Mouse (Mus musculus): ENCODE results near the gene Rassf7. TPM values are rescaled to one million over a fixed set of nuclear protein-coding genes. Genes with fewer than 3 reads are reported as not detected.
"Not testable (repeated sequence)": the region's sequence is repeated elsewhere in the genome, so short reads cannot be mapped to it uniquely, and the experiment has no call there.

The Rassf7 gene
- polyA plus RNA-seq, 2 experiments from 2014 or later = 14.2 to 15.9 TPM

- no peak for ATAC-seq
Measured at GRCm38 (mm10) chr7:141227796-141228195, 12.1 kb downstream of the Rassf7 start.

GRCm38 (mm10) chr7:141228279-141229067 lies 12.8 kb downstream of the Rassf7 start, which contains the start of gene Phrf1:
Phrf1 (plus strand) TSS chr7:141228784.
- peak; percentile 95 for ATAC-seq

GRCm38 (mm10) chr7:141229702-141230101 lies 14.0 kb downstream of the Rassf7 start:
- ATAC-seq = no peak

GRCm38 (mm10) chr7:141230570-141230969 lies 14.9 kb downstream of the Rassf7 start:
- ATAC-seq = no peak

- no peak for ATAC-seq
Measured at GRCm38 (mm10) chr7:141231111-141231510, 15.5 kb downstream of the Rassf7 start.

GRCm38 (mm10) chr7:141231551-141231950 lies 15.9 kb downstream of the Rassf7 start:
- no peak for ATAC-seq

GRCm38 (mm10) chr7:141250486-141250885 lies 34.8 kb downstream of the Rassf7 start:
- not testable (repeated sequence) for ATAC-seq

GRCm38 (mm10) chr7:141256159-141256558 lies 40.5 kb downstream of the Rassf7 start:
- ATAC-seq = no peak

GRCm38 (mm10) chr7:141261480-141261879 lies 45.8 kb downstream of the Rassf7 start:
- no peak for ATAC-seq

GRCm38 (mm10) chr7:141263640-141264039 lies 48.0 kb downstream of the Rassf7 start:
- no peak for ATAC-seq

GRCm38 (mm10) chr7:141264041-141264700 lies 48.5 kb downstream of the Rassf7 start:
- ATAC-seq = no peak

- peak; percentile 61 for ATAC-seq
Measured at GRCm38 (mm10) chr7:141264761-141265410, 49.2 kb downstream of the Rassf7 start.

- ATAC-seq = peak; percentile 16
Measured at GRCm38 (mm10) chr7:141265411-141265738, 49.7 kb downstream of the Rassf7 start.

GRCm38 (mm10) chr7:141265739-141266561 lies 50.3 kb downstream of the Rassf7 start, which contains the start of gene Irf7:
Irf7 (minus strand) TSS chr7:141266481.
- ATAC-seq = peak; percentile 83

Other genes starting within 250 kb of the Rassf7 start
- not detected for gene Ifitm1, start 248.6 kb upstream of the Rassf7 start, polyA plus RNA-seq (2017; shearing (Covaris generic))
- 1 to 10 TPM; 2.9 to 4.4 TPM for gene Ifitm3, start 205.1 kb upstream of the Rassf7 start, polyA plus RNA-seq (2017; shearing (Covaris generic))
- gene Ifitm6, start 197.9 kb upstream of the Rassf7 start, polyA plus RNA-seq (2017; shearing (Covaris generic)) = not detected
- gene Gm17387, start 186.7 kb upstream of the Rassf7 start, polyA plus RNA-seq (2017; shearing (Covaris generic)) = not detected
- gene B4galnt4, start 154.8 kb upstream of the Rassf7 start, polyA plus RNA-seq (2017; shearing (Covaris generic)) = 1 to 10 TPM; 6.6 to 7.8 TPM
- gene Pkp3, start 137.6 kb upstream of the Rassf7 start, polyA plus RNA-seq (2017; shearing (Covaris generic)) = 100 to 1,000 TPM; 293 to 427 TPM
- gene Sigirr, start 115.3 kb upstream of the Rassf7 start, polyA plus RNA-seq (2017; shearing (Covaris generic)) = 100 to 1,000 TPM; 202 to 308 TPM
- not detected for gene Ano9, start 98.1 kb upstream of the Rassf7 start, polyA plus RNA-seq (2017; shearing (Covaris generic))
- 10 to 100 TPM in 1 of 2 experiments, 1 to 10 TPM in 1; 6.7 to 10.1 TPM for gene Ptdss2, start 93.5 kb upstream of the Rassf7 start, polyA plus RNA-seq (2017; shearing (Covaris generic))
- gene Rnh1, start 43.0 kb upstream of the Rassf7 start, polyA plus RNA-seq (2017; shearing (Covaris generic)) = 100 to 1,000 TPM; 121 to 188 TPM
- gene Hras, start 21.9 kb upstream of the Rassf7 start, polyA plus RNA-seq (2017; shearing (Covaris generic)) = 1 to 10 TPM; 3.8 to 4.3 TPM
- 1 to 10 TPM; 2.2 to 4.5 TPM for gene Lrrc56, start 21.7 kb upstream of the Rassf7 start, polyA plus RNA-seq (2017; shearing (Covaris generic))
- gene Lmntd2, start 1.8 kb upstream of the Rassf7 start, polyA plus RNA-seq (2017; shearing (Covaris generic)) = 1 to 10 TPM; 8.5 to 9.6 TPM
- gene Phrf1, start 12.9 kb downstream of the Rassf7 start, polyA plus RNA-seq (2017; shearing (Covaris generic)) = 10 to 100 TPM; 45.3 to 54.8 TPM
- 100 to 1,000 TPM; 119 to 231 TPM for gene Irf7, start 50.6 kb downstream of the Rassf7 start, polyA plus RNA-seq (2017; shearing (Covaris generic))
- not detected for gene Cdhr5, start 60.9 kb downstream of the Rassf7 start, polyA plus RNA-seq (2017; shearing (Covaris generic))
- not detected for gene Sct, start 63.3 kb downstream of the Rassf7 start, polyA plus RNA-seq (2017; shearing (Covaris generic))
- gene Drd4, start 76.1 kb downstream of the Rassf7 start, polyA plus RNA-seq (2017; shearing (Covaris generic)) = not detected
- 10 to 100 TPM; 24.5 to 29.1 TPM for gene Deaf1, start 111.8 kb downstream of the Rassf7 start, polyA plus RNA-seq (2017; shearing (Covaris generic))
- gene Tmem80, start 111.9 kb downstream of the Rassf7 start, polyA plus RNA-seq (2017; shearing (Covaris generic)) = 10 to 100 TPM; 28.5 to 52.5 TPM
- not detected for gene Eps8l2, start 123.0 kb downstream of the Rassf7 start, polyA plus RNA-seq (2017; shearing (Covaris generic))
- gene Taldo1, start 176.3 kb downstream of the Rassf7 start, polyA plus RNA-seq (2017; shearing (Covaris generic)) = 100 to 1,000 TPM; 309 to 337 TPM
- 100 to 1,000 TPM; 106 to 109 TPM for gene Gatd1, start 198.3 kb downstream of the Rassf7 start, polyA plus RNA-seq (2017; shearing (Covaris generic))
- gene Cend1, start 213.6 kb downstream of the Rassf7 start, polyA plus RNA-seq (2017; shearing (Covaris generic)) = not detected
- gene Slc25a22, start 222.0 kb downstream of the Rassf7 start, polyA plus RNA-seq (2017; shearing (Covaris generic)) = 10 to 100 TPM; 41.4 to 60.0 TPM
- 10 to 100 TPM in 1 of 2 experiments, 1 to 10 TPM in 1; 7.1 to 22.1 TPM for gene Pidd1, start 228.2 kb downstream of the Rassf7 start, polyA plus RNA-seq (2017; shearing (Covaris generic))
- 1,000 to 10,000 TPM; 2,718 to 3,399 TPM for gene Rplp2, start 231.5 kb downstream of the Rassf7 start, polyA plus RNA-seq (2017; shearing (Covaris generic))
- 10 to 100 TPM; 66.1 to 92.2 TPM for gene Pnpla2, start 239.3 kb downstream of the Rassf7 start, polyA plus RNA-seq (2017; shearing (Covaris generic))
- gene Cracr2b, start 245.2 kb downstream of the Rassf7 start, polyA plus RNA-seq (2017; shearing (Covaris generic)) = not detected

Measured in CD4-positive, CD25-positive, alpha-beta regulatory T cell, adult 4 months (primary cell).